Mouse (Mus musculus) liver, embryonic 14.5 days (tissue): Measurements from ENCODE around the gene Ldah.

ENCODE experiments used
- CTCF ChIP-seq: IDR thresholded peaks from 2 replicates; pipeline ENCODE4 v1.5.1; 2016; ENCODE audit warnings: antibody characterized with exemption, low read depth, control low read depth
- EP300 ChIP-seq: IDR thresholded peaks from 2 replicates; pipeline ENCODE4 v1.6.1; 2016; ENCODE audit warnings: antibody characterized with exemption, low read depth

- no peak for TF ChIP-seq EP300
- TF ChIP-seq CTCF = no peak
These were observed 63.5 kb downstream of the Ldah start for GRCm38 (mm10) chr12:8271405-8271804.
